Mouse (Mus musculus) forebrain, embryonic 11.5 days (tissue): ENCODE data around the gene Zfp771. TPM values are rescaled to one million over a fixed set of nuclear protein-coding genes. Genes with fewer than 3 reads are reported as not detected.
"Not testable (repeated sequence)": the region's sequence is repeated elsewhere in the genome, so short reads cannot be mapped to it uniquely, and the experiment has no call there.

Experiments used
- ATAC-seq: fragments of 200-750 bp; cut with Nextera tagmentation; replicated peaks from 2 replicates; pipeline ENCODE4 v1.8.0; 2017; ENCODE audit warnings: moderate TSS enrichment; ENCODE audit not compliant: low FRiP score
- DNase-seq: peaks from one replicate; pipeline ENCODE4 v3.0.0-alpha.2; 2017; ENCODE audit warnings: low spot score
- H3K27ac ChIP-seq: fragments of 300-500 bp; sonication (generic); 2 replicates; pipeline ENCODE4 v1.5.1; 2014; ENCODE audit warnings: low read depth, low read length
- H3K27me3 ChIP-seq: fragments of 300-500 bp; sonication (generic); 2 replicates; pipeline ENCODE4 v1.6.1; 2014; ENCODE audit warnings: mild to moderate bottlenecking, low read length, mixed read lengths; ENCODE audit not compliant: control insufficient read depth, insufficient read depth
- H3K36me3 ChIP-seq: fragments of 300-500 bp; sonication (generic); 2 replicates; pipeline ENCODE4 v1.6.1; 2014; ENCODE audit warnings: mild to moderate bottlenecking, low read length, moderate library complexity, mixed read lengths; ENCODE audit not compliant: control insufficient read depth, insufficient read depth
- H3K4me1 ChIP-seq: fragments of 300-500 bp; sonication (generic); replicated peaks from 2 replicates; pipeline ENCODE4 v1.6.1; 2014; ENCODE audit warnings: low read length, mixed read lengths; ENCODE audit not compliant: control insufficient read depth, insufficient read depth
- H3K4me2 ChIP-seq: fragments of 300-500 bp; sonication (generic); 2 replicates; pipeline ENCODE4 v1.6.1; 2014; ENCODE audit warnings: low read depth, mild to moderate bottlenecking, low read length, moderate library complexity, mixed read lengths; ENCODE audit not compliant: severe bottlenecking
- H3K4me3 ChIP-seq: fragments of 300-500 bp; sonication (generic); 2 replicates; pipeline ENCODE4 v1.5.1; 2014; ENCODE audit warnings: low read depth, low read length
- H3K9ac ChIP-seq: fragments of 300-500 bp; sonication (generic); 2 replicates; pipeline ENCODE4 v1.6.1; 2014; ENCODE audit warnings: low read length
- H3K9me3 ChIP-seq: fragments of 300-500 bp; sonication (generic); 2 replicates; pipeline ENCODE4 v1.6.1; 2016; ENCODE audit warnings: low read length, mixed read lengths; ENCODE audit not compliant: control insufficient read depth
- WGBS: fragments of 180-500 bp; shearing (Covaris S2); extraction: QIAGEN DNeasy Blood & Tissue Kit; methylation state at CpG from one replicate; pipeline ENCODE4 v1.1.7; 2014; 5-methylcytosine and 5-hydroxymethylcytosine counted together
- polyA plus RNA-seq: library from polyadenylated mRNA; unstranded; fragments of >200 nt; fragmentation: Nextera tagmentation; extraction: Ambion mirVana; gene quantifications from 2 replicates; pipeline ENCODE4 v1.2.1, GENCODE M21; 2014

Zfp771 gene
- polyA plus RNA-seq, 1 experiment from 2014 or later: 62.5 TPM

GRCm38 (mm10) chr7:127233765-127234164 lies 10.3 kb upstream of the Zfp771 start:
- Histone ChIP-seq H3K27me3 (no peaks in the 10 kb centered on the region), H3K27ac (peak overlapping the region; percentile 99), H3K9me3 (no peaks in the 10 kb centered on the region; the same call in 1 of the 2 replicates), H3K36me3 (peaks cover 36% of the 10 kb centered on the region), H3K9ac (peak overlapping the region; percentile 99), H3K4me1 (peaks cover 10% of the 10 kb centered on the region; the same call in 1 of the 2 replicates), H3K4me3 (peak overlapping the region; percentile 94), H3K4me2 (peak overlapping the region; percentile 61)
- DNase-seq (no peak), ATAC-seq (no peak)
- WGBS: 6% methylated on average over 9 of the region's 9 CpGs

- no peak for DNase-seq
- peak overlapping the region; percentile 27; the same call in 1 of the 2 replicates for H3K9ac ChIP-seq
- peaks cover 34% of the 10 kb centered on the region for H3K36me3 ChIP-seq
- no peaks in the 10 kb centered on the region; the same call in 1 of the 2 replicates for H3K9me3 ChIP-seq
- H3K27me3 ChIP-seq: no peaks in the 10 kb centered on the region
- ATAC-seq: no peak
- peak overlapping the region; percentile 61; the same call in 1 of the 2 replicates for H3K4me2 ChIP-seq
- H3K27ac ChIP-seq: no peak overlapping the region
- peaks cover 10% of the 10 kb centered on the region; the same call in 1 of the 2 replicates for H3K4me1 ChIP-seq
- peak overlapping the region; percentile 94; the same call in 1 of the 2 replicates for H3K4me3 ChIP-seq
- WGBS: 90% methylated on average over 2 of the region's 2 CpGs
These were observed 9.3 kb upstream of the Zfp771 start for GRCm38 (mm10) chr7:127234777-127235176.

GRCm38 (mm10) chr7:127243361-127243867 lies 660 bp upstream of the Zfp771 start:
- 40% methylated on average over 2 of the region's 2 CpGs for WGBS
- peak overlapping the region; percentile 86 for H3K9ac ChIP-seq

GRCm38 (mm10) chr7:127244658-127245510 lies 810 bp downstream of the Zfp771 start:
- peak overlapping the region; percentile 86 for H3K9ac ChIP-seq
- peak overlapping the region; percentile 79 for H3K4me3 ChIP-seq
- peak overlapping the region; percentile 88 for H3K4me2 ChIP-seq
- WGBS: 14% methylated on average over 31 of the region's 33 CpGs
- H3K36me3 ChIP-seq: no peaks in the 10 kb centered on the region; the same call in 1 of the 2 replicates
- peak overlapping the region; percentile 84 for H3K27ac ChIP-seq
- peaks cover 20% of the 10 kb centered on the region for H3K4me1 ChIP-seq
- DNase-seq (no peak), ATAC-seq (peak; percentile 74)
- H3K27me3 ChIP-seq: no peaks in the 10 kb centered on the region
- no peaks in the 10 kb centered on the region for H3K9me3 ChIP-seq

More at GRCm38 (mm10) chr7:127243361-127243867, 660 bp upstream of the Zfp771 start:
- Histone ChIP-seq H3K27ac (peak overlapping the region; percentile 84; the same call in 1 of the 2 replicates), H3K9me3 (no peaks in the 10 kb centered on the region), H3K4me1 (peaks cover 20% of the 10 kb centered on the region), H3K4me3 (peak overlapping the region; percentile 79; the same call in 1 of the 2 replicates), H3K4me2 (peak overlapping the region; percentile 88), H3K27me3 (no peaks in the 10 kb centered on the region), H3K36me3 (peaks cover 2% of the 10 kb centered on the region)
- DNase-seq (no peak), ATAC-seq (no peak)

- H3K27me3 ChIP-seq, DNase-seq, H3K27ac ChIP-seq, H3K9ac ChIP-seq, H3K4me3 ChIP-seq, H3K4me1 ChIP-seq, H3K4me2 ChIP-seq, H3K9me3 ChIP-seq, ATAC-seq, H3K36me3 ChIP-seq: not testable (repeated sequence)
- WGBS: 93% methylated on average over 8 of the region's 8 CpGs
These were observed 6.4 kb downstream of the Zfp771 start for GRCm38 (mm10) chr7:127250511-127250910.

- ATAC-seq (no peak), DNase-seq (no peak)
- H3K9ac ChIP-seq: no peak overlapping the region
- H3K27ac ChIP-seq: no peak overlapping the region
- no peaks in the 10 kb centered on the region for H3K4me1 ChIP-seq
- H3K36me3 ChIP-seq: no peaks in the 10 kb centered on the region; the same call in 1 of the 2 replicates
- no peaks in the 10 kb centered on the region for H3K27me3 ChIP-seq
- no peak overlapping the region for H3K4me2 ChIP-seq
- no peaks in the 10 kb centered on the region for H3K9me3 ChIP-seq
- no peak overlapping the region for H3K4me3 ChIP-seq
- WGBS: 86% methylated on average over 2 of the region's 2 CpGs
These were observed 8.3 kb downstream of the Zfp771 start for GRCm38 (mm10) chr7:127252414-127252813.

- H3K4me2 ChIP-seq: peak overlapping the region; percentile 76
- no peaks in the 10 kb centered on the region for H3K27me3 ChIP-seq
- no peaks in the 10 kb centered on the region for H3K4me1 ChIP-seq
- H3K9me3 ChIP-seq: no peaks in the 10 kb centered on the region
- ATAC-seq (no peak), DNase-seq (no peak)
- no peaks in the 10 kb centered on the region; the same call in 1 of the 2 replicates for H3K36me3 ChIP-seq
- 82% methylated on average over 6 of the region's 6 CpGs for WGBS
- H3K27ac ChIP-seq: peak overlapping the region; percentile 82
- H3K9ac ChIP-seq: peak overlapping the region; percentile 64; the same call in 1 of the 2 replicates
- H3K4me3 ChIP-seq: peak overlapping the region; percentile 49
These were observed 9.3 kb downstream of the Zfp771 start for GRCm38 (mm10) chr7:127253341-127253740.

GRCm38 (mm10) chr7:127253821-127254769 lies 10.0 kb downstream of the Zfp771 start:
- H3K9ac ChIP-seq: peak overlapping the region; percentile 64
- H3K4me1 ChIP-seq: no peaks in the 10 kb centered on the region; the same call in 1 of the 2 replicates
- peak overlapping the region; percentile 49 for H3K4me3 ChIP-seq
- no peaks in the 10 kb centered on the region for H3K9me3 ChIP-seq
- DNase-seq (peak; percentile 97), ATAC-seq (peak; percentile 98)
- no peaks in the 10 kb centered on the region for H3K27me3 ChIP-seq
- H3K27ac ChIP-seq: peak overlapping the region; percentile 82
- H3K36me3 ChIP-seq: no peaks in the 10 kb centered on the region; the same call in 1 of the 2 replicates
- under 1% methylated on average over 116 of the region's 136 CpGs for WGBS
- peak overlapping the region; percentile 76 for H3K4me2 ChIP-seq
